ENCODE assay signal across 32 mouse cellular contexts in genomic region chr16:32826521-32826920, GRCm38 (mm10). TPM values are rescaled to one million over a fixed set of nuclear protein-coding genes. Genes with fewer than 3 reads are reported as not detected.
A peak's percentile ranks its signal among the peaks of the same experiment; 100 is the strongest.
DNase-seq lines count a peak whose midpoint lies in the region; TF ChIP-seq lines count a peak whose summit lies in the region.
"Had no signal": no experiment of that assay in that cellular context is flagged by ENCODE, and none has a peak within 500 bp of the region (broad histone marks: within the 10 kb centered on the region; RNA-seq: fewer than 3 reads in every experiment).

No protein-coding gene starts in this region.

- H3K27ac ChIP-seq in gastrocnemius, adult 2 months: no peak overlapping the region
- H3K27ac ChIP-seq in left cerebral cortex, adult 2 months: no peak overlapping the region
- H3K27ac ChIP-seq: forebrain, embryonic 13.5 days; hindbrain, embryonic 13.5 days; limb, embryonic 12.5 days; liver, embryonic 15.5 days; lung, embryonic 15.5 days; midbrain, embryonic 13.5 days; neural tube, embryonic 13.5 days; stomach, embryonic 15.5 days had no signal

- peak; percentile 50 for TF ChIP-seq CTCF in gastrocnemius, adult 2 months (IDR thresholded peaks at IDR 0.05)
- TF ChIP-seq CTCF in left cerebral cortex, adult 2 months (IDR thresholded peaks at IDR 0.05): peak; percentile 13; the same call in 1 of the 2 replicates

- DNase-seq in gastrocnemius, adult 2 months: no peak
- DNase-seq in gastrocnemius, adult 18-20 months (ENCODE audit: low spot score): no peak
- DNase-seq in left cerebral cortex, adult 2 months (ENCODE audit: extremely low spot score in 1 of 2, low spot score in 2 of 2): no peak
- DNase-seq in left cerebral cortex, postnatal 25 days (ENCODE audit: low spot score in 2 of 2): no peak
- peak; percentile 15 to 25 for DNase-seq in B cell, adult 2 months
- peak; percentile 9 for DNase-seq in c-Kit-positive CD71-positive TER-119-positive erythroid progenitor cells, embryonic 14.5 days (ENCODE audit: low spot score)
- DNase-seq in right cerebral cortex, postnatal 36 days (ENCODE audit: low spot score in 2 of 2): no peak
- DNase-seq in lung, adult 18-20 months: no peak
- DNase-seq: adrenal gland, adult 8-10 months; cerebellum, adult 18-20 months; cerebellum, postnatal 10 days; gastrocnemius, postnatal 25 days; heart, adult 11 months; heart, postnatal 4 days; kidney, adult 11 months; lung, postnatal 4 days; retina, postnatal 1 day; right cerebral cortex, postnatal 14 days had no signal

- intact Hi-C loops in gastrocnemius, adult 2 months (cut with DNase I): no loop called here
- intact Hi-C loops in left cerebral cortex, adult 2 months (cut with DNase I): no loop called here
- intact Hi-C loops in left cerebral cortex, postnatal 25 days (cut with DNase I): no loop called here

- no peak overlapping the region for H3K4me3 ChIP-seq in gastrocnemius, adult 2 months
- no peak overlapping the region for H3K4me3 ChIP-seq in left cerebral cortex, adult 2 months
- H3K4me3 ChIP-seq: erythroblast, embryonic 14.5 days; forebrain, embryonic 13.5 days; hindbrain, embryonic 13.5 days; limb, embryonic 12.5 days; liver, embryonic 15.5 days; lung, embryonic 15.5 days; megakaryocyte, embryonic 14.5 days; midbrain, embryonic 13.5 days; neural tube, embryonic 13.5 days; stomach, embryonic 15.5 days had no signal

RNA-seq across cellular contexts. Expression of gene Smbd1, which starts 16.2 kb away (rescaled TPM):
- not detected for total RNA-seq in gastrocnemius, adult 2 months (2021)
- total RNA-seq in gastrocnemius, adult 18-20 months (2021): not detected
- not detected for total RNA-seq in left cerebral cortex, adult 2 months (2021)
- total RNA-seq in left cerebral cortex, postnatal 25 days (2021): not detected
- total RNA-seq: adrenal gland, adult 8-10 months; common myeloid progenitor, adult 5-6 weeks; gastrocnemius, postnatal 25 days; heart, postnatal 4 days; left cerebral cortex, postnatal 14 days; liver, adult 2 months had no signal

RNA-seq across cellular contexts. Expression of gene Muc20, which starts 29.3 kb away (rescaled TPM):
- total RNA-seq in gastrocnemius, adult 2 months (2021): under 1 TPM; 0.33 to 0.45 TPM
- total RNA-seq in gastrocnemius, adult 18-20 months (2021): under 1 TPM; 0.32 to 0.40 TPM
- total RNA-seq in left cerebral cortex, adult 2 months (2021): not detected
- not detected for total RNA-seq in left cerebral cortex, postnatal 25 days (2021)
- total RNA-seq: common myeloid progenitor, adult 5-6 weeks; ES-E14; left cerebral cortex, postnatal 14 days; liver, adult 2 months had no signal

RNA-seq across cellular contexts. Expression of gene Fyttd1, which starts 50.8 kb away (rescaled TPM):
- total RNA-seq in gastrocnemius, adult 2 months (2021): 10 to 100 TPM; 95.0 to 95.1 TPM
- 10 to 100 TPM; 85.6 to 97.9 TPM for total RNA-seq in gastrocnemius, adult 18-20 months (2021)
- 100 to 1,000 TPM; 112 to 119 TPM for total RNA-seq in left cerebral cortex, adult 2 months (2021)
- total RNA-seq in left cerebral cortex, postnatal 25 days (2021): 100 to 1,000 TPM; 122 to 125 TPM

RNA-seq across cellular contexts. Expression of gene Rubcn, which starts 51.0 kb away (rescaled TPM):
- 10 to 100 TPM; 24.0 to 28.5 TPM for total RNA-seq in gastrocnemius, adult 2 months (2021)
- total RNA-seq in gastrocnemius, adult 18-20 months (2021): 10 to 100 TPM; 22.5 to 24.8 TPM
- total RNA-seq in left cerebral cortex, adult 2 months (2021): 10 to 100 TPM; 69.8 to 73.7 TPM
- total RNA-seq in left cerebral cortex, postnatal 25 days (2021): 10 to 100 TPM; 60.9 to 68.5 TPM

Comparison
In these comparisons a context has a peak if more than half of its experiments do, and no peak if none do; other contexts are left out.
1. DNase-seq: peak in B cell, adult 2 months (2 of 2) and c-Kit-positive CD71-positive TER-119-positive erythroid progenitor cells, embryonic 14.5 days (single experiment); none in gastrocnemius, adult 2 months (single experiment), gastrocnemius, adult 18-20 months (single experiment), left cerebral cortex, adult 2 months (0 of 2), left cerebral cortex, postnatal 25 days (0 of 2), right cerebral cortex, postnatal 36 days (0 of 2) and lung, adult 18-20 months (0 of 2).